Mouse (Mus musculus): ENCODE measurements around the gene Slc25a51. TPM values are rescaled to one million over a fixed set of nuclear protein-coding genes. Genes with fewer than 3 reads are reported as not detected.

The Slc25a51 gene
- total RNA-seq, 2 experiments from 2014 or later, result 117 to 126 TPM

DNA sequence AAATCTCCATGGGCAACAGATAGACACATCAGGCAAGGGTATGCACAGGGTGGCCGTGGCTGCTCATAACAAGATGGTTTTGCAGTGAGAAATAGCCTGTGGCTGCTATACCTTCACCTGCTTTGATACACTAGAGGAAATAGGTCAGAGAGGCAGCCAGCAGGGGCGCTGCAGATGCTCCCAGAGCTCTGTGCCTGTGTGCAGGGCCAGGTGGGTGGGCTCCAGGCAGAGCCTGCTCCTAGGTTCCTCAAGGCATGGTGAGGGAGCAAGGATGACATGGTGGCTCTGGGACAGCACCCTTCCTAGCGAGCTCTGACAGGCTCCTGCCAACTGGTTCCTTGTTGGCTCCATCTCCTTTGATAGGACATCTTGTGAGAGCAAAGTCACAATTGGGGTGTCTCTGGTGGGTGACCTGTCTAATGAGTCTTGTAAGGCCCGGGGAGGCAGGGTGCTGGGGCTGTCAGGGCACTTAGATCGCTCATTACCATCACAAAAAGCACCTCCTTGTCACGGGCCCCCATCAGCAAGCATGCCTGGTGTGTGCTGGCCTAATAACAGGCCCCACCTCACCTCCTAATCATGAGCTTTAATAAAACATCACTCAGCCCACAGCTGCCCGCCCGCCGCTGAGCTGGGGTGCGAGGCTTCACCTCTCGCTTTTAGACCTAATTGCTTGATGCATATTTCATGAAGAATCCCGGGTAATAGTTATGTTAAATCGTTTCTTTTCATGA, 18.3 kb upstream of the Slc25a51 start:
- DNase-seq (ENCODE audit: low spot score in 2 of 2), result no peak

DNA sequence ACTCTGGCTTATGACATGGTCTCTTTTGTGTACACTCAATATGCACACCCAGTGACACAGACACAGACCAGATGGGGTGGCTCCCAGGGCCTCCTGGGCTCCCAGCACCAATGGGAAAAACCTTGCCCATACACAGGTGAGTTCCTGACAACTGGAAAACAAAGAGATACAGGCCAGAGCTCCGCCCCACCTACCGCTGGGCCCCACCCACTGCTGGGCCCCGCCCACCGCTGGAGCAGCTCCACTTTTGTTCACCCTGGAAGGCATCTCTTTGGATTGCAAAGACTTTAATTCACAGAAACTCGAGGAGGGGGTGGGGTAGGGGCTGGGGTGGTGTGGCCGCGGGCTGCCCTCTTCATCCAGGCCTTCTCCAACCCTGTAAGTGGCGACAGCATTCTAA, 14.8 kb upstream of the Slc25a51 start:
- no peak for DNase-seq (ENCODE audit: low spot score in 2 of 2)

- DNase-seq (ENCODE audit: low spot score in 2 of 2), result no peak
Observed at GRCm38 (mm10) chr4:45422640-45423039, 14.1 kb upstream of the Slc25a51 start.

DNA sequence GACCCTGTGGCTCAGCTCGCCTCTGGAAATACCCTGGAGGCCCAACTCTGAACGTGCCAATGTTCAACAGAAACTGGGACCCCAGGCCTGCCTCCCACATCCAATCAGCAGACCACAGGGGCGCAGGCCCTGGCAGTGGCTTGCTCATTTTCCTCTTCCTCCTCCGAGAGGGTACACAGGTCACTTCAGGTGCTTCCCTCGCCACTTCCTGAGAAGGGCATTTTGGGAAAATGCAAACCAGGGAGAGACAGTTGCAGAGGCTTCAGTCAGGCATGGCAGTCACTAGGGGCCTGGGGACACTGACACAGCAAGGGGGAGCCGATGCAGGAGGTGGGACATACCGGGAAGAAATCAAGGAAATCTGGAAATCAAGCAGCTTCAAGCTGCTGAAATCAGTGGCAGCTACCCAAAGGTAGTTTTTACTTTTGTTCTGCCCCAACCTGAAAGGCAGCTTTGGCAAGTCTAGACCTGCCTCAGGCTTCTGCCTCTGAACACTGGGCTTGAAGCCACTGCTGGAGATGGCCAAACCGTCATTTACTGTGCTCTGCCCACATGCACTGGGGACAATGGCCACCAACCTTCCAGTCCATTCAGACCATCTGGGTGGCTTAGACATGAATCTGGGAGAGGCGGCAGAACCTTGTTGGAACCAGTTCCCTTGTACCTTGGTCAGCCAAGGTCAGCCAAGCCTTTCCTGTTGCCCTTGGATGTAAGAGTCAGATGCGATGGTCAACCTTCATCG, 13.1 kb upstream of the Slc25a51 start:
- no peak for DNase-seq (ENCODE audit: low spot score in 2 of 2)

DNA sequence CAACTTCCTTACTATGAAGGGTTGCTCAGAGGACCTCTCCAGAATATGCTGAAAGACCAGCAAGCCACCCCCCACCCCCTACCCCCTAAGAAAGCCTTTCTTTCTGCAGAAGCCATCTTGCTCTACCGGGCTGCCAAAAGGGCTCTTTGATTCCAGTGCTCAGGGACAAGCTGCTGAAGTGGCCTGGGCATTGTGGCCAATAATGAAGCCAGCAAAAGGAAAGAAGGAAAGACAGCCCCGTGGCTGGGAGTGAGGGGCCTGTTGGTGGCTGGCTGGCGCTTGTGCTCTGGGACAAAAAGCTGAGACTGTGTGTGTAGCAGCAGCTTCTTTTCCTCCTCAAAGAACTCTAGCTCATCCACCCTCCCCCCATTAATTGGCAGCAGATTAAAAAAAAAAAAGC, 12.2 kb upstream of the Slc25a51 start:
- DNase-seq (ENCODE audit: low spot score in 2 of 2), result no peak

DNA sequence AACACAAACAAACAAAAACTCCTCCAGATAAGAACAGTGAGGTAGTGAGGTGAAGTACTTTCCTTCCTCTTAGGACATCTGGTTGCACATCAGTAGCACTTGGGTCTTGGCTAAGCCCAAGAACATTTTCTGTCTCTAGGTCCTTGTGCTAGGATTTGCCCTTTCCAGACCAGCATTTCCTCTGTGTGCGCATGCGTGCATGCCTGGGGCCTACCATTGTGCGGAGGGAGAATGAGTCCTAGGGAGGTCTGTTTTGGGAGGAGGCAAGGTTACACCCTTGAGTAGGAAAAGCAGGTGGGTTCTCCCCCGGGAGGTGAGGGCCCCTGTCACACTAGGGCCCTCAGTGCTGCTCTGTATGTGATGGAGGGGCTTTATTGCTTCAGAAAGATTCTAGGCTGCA, 10.5 kb upstream of the Slc25a51 start:
- DNase-seq (ENCODE audit: low spot score in 2 of 2), result no peak

- peak; percentile 48 to 62 for DNase-seq (ENCODE audit: low spot score in 2 of 2)
Observed at GRCm38 (mm10) chr4:45418229-45418950, 9.8 kb upstream of the Slc25a51 start.

DNA sequence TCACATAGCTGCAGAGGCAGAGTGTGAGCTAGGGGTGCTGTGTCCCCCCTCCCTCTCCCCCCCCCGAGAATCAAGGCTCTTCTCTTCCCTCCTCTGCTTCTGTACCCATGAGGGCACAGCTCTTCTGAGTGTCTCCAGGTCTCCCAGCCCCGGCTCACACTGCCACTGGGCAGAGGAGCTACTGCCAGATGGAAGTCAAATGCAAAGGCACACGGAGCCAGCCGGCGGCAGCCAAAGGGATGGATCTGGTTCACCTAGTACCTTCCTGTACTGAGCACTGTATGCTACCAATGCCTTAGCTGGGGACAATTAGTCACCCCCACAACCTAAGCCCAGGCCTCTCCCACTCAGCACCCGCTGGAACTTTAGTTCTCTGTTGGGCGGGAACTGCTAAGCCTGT, 7.7 kb upstream of the Slc25a51 start:
- DNase-seq (ENCODE audit: low spot score in 2 of 2), result no peak

- no peak for DNase-seq (ENCODE audit: low spot score in 2 of 2)
Observed at GRCm38 (mm10) chr4:45413674-45414338, 5.2 kb upstream of the Slc25a51 start.

DNA sequence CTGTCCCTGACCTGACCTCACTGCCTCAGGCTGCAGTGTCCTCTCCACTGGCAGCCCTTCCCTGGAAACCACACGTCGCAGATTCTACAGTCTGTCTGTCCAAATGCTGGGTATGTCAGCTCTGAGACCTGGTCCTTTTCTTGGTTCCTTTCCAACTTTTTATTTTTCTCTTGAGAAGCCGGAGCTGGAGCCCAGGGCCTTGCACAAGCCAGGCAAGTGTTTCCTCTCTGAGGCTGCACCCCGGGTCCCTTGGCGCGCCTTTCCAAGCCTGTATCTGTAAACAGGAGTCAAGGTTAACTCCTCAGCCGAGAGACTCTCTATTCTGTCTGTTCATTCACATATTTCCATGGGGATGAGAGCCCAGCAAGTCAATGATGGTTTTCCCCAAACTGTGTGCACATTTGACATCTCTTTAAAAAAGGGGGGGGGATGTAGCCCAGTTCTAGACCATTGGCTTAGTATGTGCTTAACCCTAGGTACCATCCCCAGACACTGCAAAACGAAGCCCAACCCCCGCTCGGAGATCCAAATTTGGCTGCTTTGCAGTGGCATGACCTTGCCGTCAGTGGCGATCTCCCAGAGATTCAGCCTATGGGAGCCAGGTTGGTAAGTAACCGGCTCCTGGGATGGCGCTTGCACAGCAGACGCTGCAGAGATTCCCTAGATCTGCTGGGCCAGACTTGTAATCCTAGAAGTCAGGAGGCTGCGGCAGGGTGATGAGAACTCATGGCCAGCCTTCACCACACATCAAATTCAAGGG, 4.0 kb upstream of the Slc25a51 start:
- no peak for DNase-seq (ENCODE audit: low spot score in 2 of 2)

DNA sequence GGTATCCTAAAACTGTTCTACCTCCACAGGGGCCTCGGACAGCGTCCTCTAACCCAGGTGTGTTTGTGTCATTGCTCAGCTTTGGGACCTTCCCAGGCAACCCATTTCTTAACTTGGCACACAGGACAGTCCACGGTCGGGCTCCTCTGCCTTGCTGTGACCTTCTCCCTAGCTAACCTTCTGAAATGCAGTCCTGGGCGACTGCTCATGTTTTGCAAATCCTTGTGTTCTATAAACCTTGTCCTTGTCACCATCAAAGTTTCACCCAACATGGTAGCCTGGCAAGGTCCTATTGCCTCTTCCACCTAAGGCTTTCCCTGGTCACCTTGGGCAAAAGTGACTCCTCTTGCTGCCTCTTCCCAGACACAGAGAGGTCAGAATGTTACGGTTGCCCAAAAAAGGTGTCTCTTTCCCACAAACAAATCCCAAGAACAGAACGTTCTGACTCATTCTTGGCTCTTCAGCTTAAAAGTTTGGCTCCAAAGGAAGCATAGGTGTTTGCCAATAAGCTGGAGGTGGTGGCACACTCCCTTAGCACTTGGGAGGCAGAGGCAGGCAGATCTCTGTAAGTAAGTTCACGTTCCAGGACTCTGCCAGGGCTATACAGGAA, 2.7 kb upstream of the Slc25a51 start:
- no peak for DNase-seq (ENCODE audit: low spot score in 2 of 2)

DNA sequence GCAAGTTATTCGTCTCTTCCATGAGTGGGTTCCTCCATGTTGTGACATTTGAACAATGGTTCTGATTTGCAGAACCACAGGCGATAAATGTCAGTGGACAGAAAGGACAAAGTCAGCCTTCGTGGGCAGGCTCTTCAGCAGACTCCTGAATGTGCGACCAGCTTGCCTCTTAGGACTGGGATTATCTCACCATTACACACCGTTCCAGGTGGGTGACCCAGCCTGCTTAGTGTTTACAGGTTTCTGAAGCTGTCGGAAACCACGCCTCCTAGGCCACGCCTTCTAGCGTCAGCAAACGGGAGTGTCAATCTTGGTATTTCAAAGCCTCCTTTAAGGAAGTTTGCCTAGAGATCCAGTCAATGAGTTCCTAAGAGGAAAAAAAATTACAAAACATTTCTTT, 704 bp upstream of the Slc25a51 start:
- peak; percentile 36 to 42 for DNase-seq (ENCODE audit: low spot score in 2 of 2)

DNA sequence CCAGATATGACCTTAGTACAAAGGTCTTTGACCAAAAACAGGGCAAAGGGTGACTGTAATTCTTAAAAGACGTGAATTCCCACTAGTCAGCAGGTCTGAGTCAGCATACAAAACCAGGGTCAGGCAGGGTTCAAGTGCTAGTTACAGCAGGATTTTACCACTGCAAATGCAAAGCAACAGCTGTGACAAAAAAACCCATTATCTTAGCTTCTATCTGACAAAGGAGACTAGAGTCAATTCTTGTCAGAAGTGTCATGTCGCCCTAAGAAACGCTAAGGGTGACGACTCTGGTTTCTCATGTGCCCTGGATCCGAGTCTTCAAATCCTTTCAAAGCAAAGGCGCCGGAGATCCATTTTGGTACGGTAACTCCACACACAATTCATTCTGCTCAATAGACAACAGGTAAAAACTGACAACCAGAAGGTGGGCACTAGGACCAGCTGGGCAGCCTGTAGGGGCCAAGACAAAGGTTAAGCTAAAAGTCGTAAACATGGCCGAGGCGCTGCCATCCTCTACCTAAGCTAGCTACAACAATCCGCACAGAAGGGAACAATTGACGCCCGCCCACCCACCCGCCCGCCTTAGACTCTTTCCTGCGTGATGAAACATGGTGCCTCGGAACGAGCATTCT, 747 bp downstream of the Slc25a51 start:
- DNase-seq (ENCODE audit: low spot score in 2 of 2), result no peak

DNA sequence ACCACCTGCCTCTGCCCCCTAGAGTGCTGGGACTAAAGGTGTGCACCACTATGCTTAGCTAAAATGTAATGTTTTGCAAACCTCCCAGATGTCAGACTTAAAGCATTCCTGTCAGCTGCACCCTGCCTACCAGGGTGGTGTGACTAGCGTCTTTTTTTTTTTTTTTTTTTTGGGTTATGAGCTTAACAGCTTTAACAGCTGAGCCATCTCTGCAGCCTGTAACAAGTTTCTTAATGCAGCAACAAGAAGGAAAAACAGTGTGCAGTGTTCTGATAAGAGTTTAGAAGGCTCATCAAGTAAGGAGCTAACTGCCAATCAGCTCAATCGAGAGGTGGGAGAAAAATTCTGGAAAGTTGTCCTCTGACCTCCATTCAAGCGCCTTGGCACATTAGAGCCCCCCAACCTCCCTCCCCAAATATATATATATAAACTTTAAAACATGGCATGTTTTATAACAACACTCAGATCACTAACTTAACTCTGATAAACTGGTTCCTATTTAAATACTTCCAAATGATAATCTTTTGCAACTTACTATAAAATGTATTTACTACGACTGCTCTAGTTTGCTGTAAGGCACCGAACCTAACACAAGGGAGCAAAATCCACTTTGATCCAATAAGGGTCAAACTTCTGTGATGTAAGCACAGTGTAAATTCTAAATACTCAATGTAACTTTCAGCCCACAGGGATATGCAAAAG, 1.4 kb downstream of the Slc25a51 start:
- DNase-seq (ENCODE audit: low spot score in 2 of 2), result no peak

- no peak for DNase-seq (ENCODE audit: low spot score in 2 of 2)
Observed at GRCm38 (mm10) chr4:45406397-45406796, 2.2 kb downstream of the Slc25a51 start.

DNA sequence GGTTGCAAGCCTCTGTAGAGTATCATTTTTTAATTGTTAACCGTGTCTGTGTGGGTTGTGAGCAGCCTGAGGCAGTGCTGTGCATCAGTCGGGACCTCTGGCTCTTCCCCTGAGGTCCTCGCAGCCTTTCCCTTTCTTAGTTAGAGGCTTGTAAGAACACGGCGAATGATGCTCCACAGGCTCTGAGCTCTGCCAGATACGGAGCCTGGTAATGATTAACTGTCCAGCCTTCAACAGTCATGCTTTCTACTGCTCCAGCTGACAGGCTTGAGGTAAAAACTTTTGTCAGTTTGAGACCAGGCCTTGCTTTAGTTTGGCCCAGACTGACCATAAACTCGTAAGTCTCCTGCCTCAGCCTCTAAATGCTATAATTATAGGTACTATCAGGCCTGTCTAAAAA, 3.3 kb downstream of the Slc25a51 start:
- no peak for DNase-seq (ENCODE audit: low spot score in 2 of 2)

- DNase-seq (ENCODE audit: low spot score in 2 of 2), result no peak
Observed at GRCm38 (mm10) chr4:45404086-45404485, 4.5 kb downstream of the Slc25a51 start.

- DNase-seq (ENCODE audit: low spot score in 2 of 2), result no peak
Observed at GRCm38 (mm10) chr4:45403499-45403878, 5.1 kb downstream of the Slc25a51 start.

GRCm38 (mm10) chr4:45402878-45403498, 5.6 kb downstream of the Slc25a51 start:
- no peak for DNase-seq (ENCODE audit: low spot score in 2 of 2)
